Mouse (Mus musculus) MEL (cell line): ENCODE measurements at regions not wholly inside any gene's neighbourhood (a gene's known extent, or its start where the extent isn't known, plus 50 kb on each side); places are given as distances from the start of the nearest gene placed in this dataset.

Source experiments
- DNase-seq: peaks from one replicate; pipeline ENCODE4 v3.0.0; 2011; ENCODE audit warnings: low read depth, low spot score
- H3K27ac ChIP-seq: 2 replicates; pipeline ENCODE4 v1.5.1; 2012; ENCODE audit warnings: low read depth, mild to moderate bottlenecking, control low read depth, low read length, moderate library complexity; ENCODE audit not compliant: control insufficient read depth
- H3K27me3 ChIP-seq, 2 experiments: fragments of 150-350 bp in 1 of 2; sonication (generic) in 1 of 2; 2 replicates each; pipeline ENCODE4 v1.6.1; 2012; ENCODE audit warnings: low read length in 2 of 2, mild to moderate bottlenecking in 2 of 2, improper control_type of control experiment in 1 of 2, moderate library complexity in 1 of 2; ENCODE audit not compliant: insufficient read depth in 2 of 2, control insufficient read depth in 1 of 2
- H3K36me3 ChIP-seq, 2 experiments: 2 replicates each; pipeline ENCODE4 v1.6.1; 2012 to 2014; ENCODE audit warnings: low read length in 2 of 2, improper control_type of control experiment in 1 of 2, inconsistent platforms in 1 of 2, mild to moderate bottlenecking in 1 of 2; ENCODE audit not compliant: insufficient read depth in 2 of 2, control insufficient read depth in 1 of 2
- H3K4me1 ChIP-seq, 2 experiments: fragments of 150-350 bp in 1 of 2; sonication (generic) in 1 of 2; 2 replicates each; pipeline ENCODE4 v1.6.1; 2012; ENCODE audit warnings: low read length in 2 of 2, improper control_type of control experiment in 1 of 2, mild to moderate bottlenecking in 1 of 2; ENCODE audit not compliant: insufficient read depth in 2 of 2, control insufficient read depth in 1 of 2
- H3K4me3 ChIP-seq, 2 experiments: fragments of 150-350 bp in 1 of 2; sonication (generic) in 1 of 2; 2 replicates each; pipeline ENCODE4 v1.5.1; 2012; ENCODE audit warnings: low read depth in 2 of 2, low read length in 2 of 2, mild to moderate bottlenecking in 2 of 2, moderate library complexity in 2 of 2, control low read depth in 1 of 2, improper control_type of control experiment in 1 of 2; ENCODE audit not compliant: control insufficient read depth in 1 of 2, insufficient read depth in 1 of 2
- H3K79me2 ChIP-seq: 2 replicates; pipeline ENCODE4 v1.6.1; 2012; ENCODE audit warnings: mild to moderate bottlenecking, low read length, moderate library complexity; ENCODE audit not compliant: control insufficient read depth, poor library complexity, insufficient read depth
- H3K9ac ChIP-seq: 2 replicates; pipeline ENCODE4 v1.6.1; 2012; ENCODE audit warnings: low read depth, mild to moderate bottlenecking, control low read depth, low read length, moderate library complexity; ENCODE audit not compliant: control insufficient read depth, poor library complexity, severe bottlenecking
- H3K9me3 ChIP-seq: fragments of 150-350 bp; sonication (generic); replicated peaks from 2 replicates; pipeline ENCODE4 v1.6.1; 2012; ENCODE audit warnings: mild to moderate bottlenecking, low read length, improper control_type of control experiment, moderate library complexity; ENCODE audit not compliant: insufficient read depth
- BHLHE40 ChIP-seq: IDR thresholded peaks from 2 replicates; pipeline ENCODE4 v1.6.1; 2012; ENCODE audit warnings: low read depth, mild to moderate bottlenecking, inconsistent platforms, low read length, improper control_type of control experiment, borderline replicate concordance
- CHD1 ChIP-seq: IDR thresholded peaks from 2 replicates; pipeline ENCODE4 v1.6.1; 2012; ENCODE audit warnings: low read depth, mild to moderate bottlenecking, inconsistent platforms, low read length, improper control_type of control experiment
- CHD2 ChIP-seq: IDR thresholded peaks from 2 replicates; pipeline ENCODE4 v1.6.1; 2011; ENCODE audit warnings: low read length, improper control_type of control experiment
- EP300 ChIP-seq, 2 experiments: IDR thresholded peaks; 2 replicates each; pipeline ENCODE4 v1.6.1; 2011; ENCODE audit warnings: improper control_type of control experiment in 2 of 2, low read length in 2 of 2, low read depth in 1 of 2, mild to moderate bottlenecking in 1 of 2
- GATA1 ChIP-seq: IDR thresholded peaks from 2 replicates; pipeline ENCODE4 v1.6.1; 2011; ENCODE audit warnings: low read depth, low read length, improper control_type of control experiment
- JUND ChIP-seq: IDR thresholded peaks from 2 replicates; pipeline ENCODE4 v1.6.1; 2011; ENCODE audit warnings: low read depth, mild to moderate bottlenecking, improper control_type of control experiment, low read length
- KAT2A ChIP-seq: conservative IDR thresholded peaks from 2 replicates; pipeline ENCODE4 v1.6.1; 2012; ENCODE audit warnings: low read depth, low read length, improper control_type of control experiment, inconsistent platforms
- MAZ ChIP-seq: IDR thresholded peaks from 2 replicates; pipeline ENCODE4 v1.6.1; 2012; ENCODE audit warnings: low read depth, mild to moderate bottlenecking, inconsistent platforms, low read length, improper control_type of control experiment
- NELFE ChIP-seq: IDR thresholded peaks from 2 replicates; pipeline ENCODE4 v1.6.1; 2011; ENCODE audit warnings: low read depth, low read length, improper control_type of control experiment
- POLR2AphosphoS2 ChIP-seq: IDR thresholded peaks from 2 replicates; pipeline ENCODE4 v1.6.1; 2011; ENCODE audit warnings: low read length, improper control_type of control experiment
- POLR2AphosphoS5 ChIP-seq: IDR thresholded peaks from 2 replicates; pipeline ENCODE4 v1.6.1; 2012; ENCODE audit warnings: low read depth, borderline replicate concordance, mild to moderate bottlenecking, inconsistent platforms, low read length, moderate library complexity, mixed read lengths
- RAD21 ChIP-seq: IDR thresholded peaks from 2 replicates; pipeline ENCODE4 v1.6.1; 2011; ENCODE audit warnings: mild to moderate bottlenecking, low read depth, low read length, improper control_type of control experiment
- RCOR1 ChIP-seq: IDR thresholded peaks from 2 replicates; pipeline ENCODE4 v1.6.1; 2012; ENCODE audit warnings: low read depth, mild to moderate bottlenecking, inconsistent platforms, low read length, improper control_type of control experiment
- SIN3A ChIP-seq: IDR thresholded peaks from 2 replicates; pipeline ENCODE4 v1.6.1; 2012; ENCODE audit warnings: low read length, improper control_type of control experiment, inconsistent platforms
- TAL1 ChIP-seq: IDR thresholded peaks from 2 replicates; pipeline ENCODE4 v1.6.1; 2012; ENCODE audit warnings: mild to moderate bottlenecking, inconsistent platforms, low read length, moderate library complexity, mixed read lengths
- TCF12 ChIP-seq: IDR thresholded peaks from 2 replicates; pipeline ENCODE4 v1.6.1; 2014; ENCODE audit warnings: low read depth, mild to moderate bottlenecking, inconsistent platforms, low read length, improper control_type of control experiment, moderate library complexity
- UBTF ChIP-seq: IDR thresholded peaks from 2 replicates; pipeline ENCODE4 v1.6.1; 2012; ENCODE audit warnings: low read depth, mild to moderate bottlenecking, inconsistent platforms, low read length, improper control_type of control experiment, moderate library complexity, borderline replicate concordance; ENCODE audit not compliant: insufficient read depth
- USF1 ChIP-seq: IDR thresholded peaks from 2 replicates; pipeline ENCODE4 v1.6.1; 2014; ENCODE audit warnings: low read depth, mild to moderate bottlenecking, inconsistent platforms, low read length, improper control_type of control experiment, moderate library complexity
- USF2 ChIP-seq, 2 experiments: IDR thresholded peaks; 2 replicates each; pipeline ENCODE4 v1.6.1; 2011 to 2012; ENCODE audit warnings: improper control_type of control experiment in 2 of 2, low read length in 2 of 2, borderline replicate concordance in 1 of 2, inconsistent platforms in 1 of 2, low read depth in 1 of 2, mild to moderate bottlenecking in 1 of 2; ENCODE audit not compliant: insufficient read depth in 1 of 2
- ZKSCAN1 ChIP-seq: IDR thresholded peaks from 2 replicates; pipeline ENCODE4 v1.6.1; 2012; ENCODE audit warnings: low read depth, mild to moderate bottlenecking, inconsistent platforms, low read length, improper control_type of control experiment, moderate library complexity
- ZMIZ1 ChIP-seq: IDR thresholded peaks from 2 replicates; pipeline ENCODE4 v1.6.1; 2012; ENCODE audit warnings: low read depth, mild to moderate bottlenecking, inconsistent platforms, low read length, improper control_type of control experiment, moderate library complexity
- ZNF384 ChIP-seq: IDR thresholded peaks from 2 replicates; pipeline ENCODE4 v1.6.1; 2012; ENCODE audit warnings: low read depth, mild to moderate bottlenecking, inconsistent platforms, low read length, improper control_type of control experiment

- no peak for TF ChIP-seq POLR2AphosphoS5
- TF ChIP-seq BHLHE40: no peak
- no peak for TF ChIP-seq ZMIZ1
- no peak for TF ChIP-seq RAD21
Observed at GRCm38 (mm10) chr6:18795390-18795789, 53.0 kb upstream of the Lsm8 start (continued).

- no peaks in the 10 kb centered on the region for H3K27me3 ChIP-seq
- TF ChIP-seq GATA1 (no peak), POLR2AphosphoS2 (no peak), SIN3A (no peak), JUND (no peak), USF2 (IDR thresholded peaks at IDR 0.05; ENCODE audit: borderline replicate concordance in 1 of 2, insufficient read depth in 1 of 2, low read depth in 1 of 2, low read length in 2 of 2) (no peak), EP300 (IDR thresholded peaks at IDR 0.05; ENCODE audit: low read depth in 1 of 2, low read length in 2 of 2) (no peak), USF1 (no peak), CHD1 (no peak), CHD2 (no peak)
- H3K9me3 ChIP-seq: no peaks in the 10 kb centered on the region
- DNase-seq: no peak
- H3K4me3 ChIP-seq: no peak overlapping the region
- H3K9ac ChIP-seq: no peak overlapping the region
- no peaks in the 10 kb centered on the region for H3K79me2 ChIP-seq
- no peaks in the 10 kb centered on the region for H3K4me1 ChIP-seq
- H3K27ac ChIP-seq: no peak overlapping the region
- H3K36me3 ChIP-seq: no peaks in the 10 kb centered on the region; a peak in 1 of 4 replicates
Observed at GRCm38 (mm10) chr6:18795847-18796246, 52.5 kb upstream of the Lsm8 start.

DNA sequence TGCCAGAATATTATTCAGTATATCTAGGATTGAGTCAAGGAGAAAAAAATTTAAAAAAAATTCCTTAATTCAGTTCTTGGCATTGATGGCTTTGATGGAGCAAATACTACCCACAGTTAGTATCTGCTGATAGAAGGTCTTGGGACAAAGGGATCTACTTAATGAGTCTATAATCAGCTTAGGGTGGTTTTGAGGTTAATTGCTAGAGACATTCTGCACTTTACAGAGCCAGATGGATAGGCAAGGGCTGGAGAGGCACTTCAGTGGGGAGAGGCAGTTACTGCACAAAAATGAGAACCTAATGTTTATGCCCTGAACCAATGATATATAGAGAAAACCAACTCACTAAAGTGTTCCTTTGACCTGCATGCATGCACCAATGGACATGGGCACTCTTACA lies 51.8 kb upstream of the Lsm8 start:
- DNase-seq: no peak
- no peaks in the 10 kb centered on the region for H3K79me2 ChIP-seq
- H3K9ac ChIP-seq: no peak overlapping the region
- peaks cover 0 to 2% of the 10 kb centered on the region in 2 experiments; a peak in 2 of 4 replicates for H3K4me1 ChIP-seq
- H3K9me3 ChIP-seq: no peaks in the 10 kb centered on the region
- TF ChIP-seq NELFE: no peak
- TF ChIP-seq ZNF384: no peak
- TF ChIP-seq TAL1: no peak
- TF ChIP-seq ZMIZ1: no peak
- TF ChIP-seq CHD1: no peak
- TF ChIP-seq EP300 (IDR thresholded peaks at IDR 0.05; ENCODE audit: low read depth in 1 of 2, low read length in 2 of 2): no peak
- TF ChIP-seq MAZ: no peak
- TF ChIP-seq TCF12: no peak
- TF ChIP-seq RCOR1: no peak
- no peak for TF ChIP-seq UBTF
- no peak for TF ChIP-seq JUND
- TF ChIP-seq POLR2AphosphoS5: no peak
- TF ChIP-seq ZKSCAN1: no peak
- no peak for TF ChIP-seq RAD21
- no peak for TF ChIP-seq KAT2A
- no peak overlapping the region for H3K4me3 ChIP-seq
- peaks cover 0 to 2% of the 10 kb centered on the region in 2 experiments; a peak in 2 of 4 replicates for H3K36me3 ChIP-seq
- H3K27me3 ChIP-seq: no peaks in the 10 kb centered on the region
- no peak overlapping the region for H3K27ac ChIP-seq
